Mouse (Mus musculus) G1E (cell line): ENCODE results near the gene Mcam.

Experiments used
- CTCF ChIP-seq: IDR thresholded peaks from 2 replicates; pipeline ENCODE4 v1.5.1; 2012; ENCODE audit warnings: low read depth, low read length, inconsistent platforms, mixed read lengths
- GATA1 ChIP-seq: IDR thresholded peaks from 2 replicates; pipeline ENCODE4 v1.6.1; 2012; ENCODE audit warnings: borderline replicate concordance, low read length, inconsistent platforms, mixed read lengths

DNA sequence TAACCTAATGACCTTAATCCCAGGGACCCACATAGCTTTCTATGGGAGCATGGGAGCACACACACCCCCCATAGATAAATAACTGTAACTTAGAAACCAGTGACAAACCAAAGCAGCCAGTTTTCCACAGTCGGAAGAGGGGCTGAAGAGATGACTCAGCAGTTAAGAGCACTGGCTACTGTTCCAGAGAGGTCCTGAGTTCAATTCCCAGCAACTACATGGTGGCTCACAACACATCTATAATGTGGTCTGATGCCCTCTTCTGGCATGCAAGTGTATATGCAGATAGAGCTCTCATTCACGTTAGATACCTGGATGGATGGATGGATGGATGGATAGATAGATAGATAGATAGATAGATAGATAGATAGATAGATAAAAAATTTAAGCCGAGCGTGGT is 18.1 kb upstream of the Mcam start:
- no peak for TF ChIP-seq GATA1
- TF ChIP-seq CTCF, result no peak
